Mouse (Mus musculus): ENCODE measurements at regions not wholly inside any gene's neighbourhood (a gene's known extent, or its start where the extent isn't known, plus 50 kb on each side); places are given as distances from the start of the nearest gene placed in this dataset.
A peak's percentile ranks its signal among the peaks of the same experiment; 100 is the strongest.

- no peak for ATAC-seq (replicated peaks in 1 of 2; ENCODE audit: insufficient read depth in 1 of 2, low FRiP score in 2 of 2, low TSS enrichment in 1 of 2, low read depth in 1 of 2, poor library complexity in 2 of 2, severe bottlenecking in 2 of 2)
These were observed 167.6 kb upstream of the Csf3r start for GRCm38 (mm10) chr4:125856781-125857180.

- ATAC-seq (replicated peaks in 1 of 2; ENCODE audit: insufficient read depth in 1 of 2, low FRiP score in 2 of 2, low TSS enrichment in 1 of 2, low read depth in 1 of 2, poor library complexity in 2 of 2, severe bottlenecking in 2 of 2), result no peak
These were observed 159.3 kb upstream of the Csf3r start for GRCm38 (mm10) chr4:125865057-125865456.

GRCm38 (mm10) chr4:125865728-125866127 lies 158.6 kb upstream of the Csf3r start:
- no peak for ATAC-seq (replicated peaks in 1 of 2; ENCODE audit: insufficient read depth in 1 of 2, low FRiP score in 2 of 2, low TSS enrichment in 1 of 2, low read depth in 1 of 2, poor library complexity in 2 of 2, severe bottlenecking in 2 of 2)

GRCm38 (mm10) chr4:125871211-125871610 lies 153.1 kb upstream of the Csf3r start:
- no peak for ATAC-seq (replicated peaks in 1 of 2; ENCODE audit: insufficient read depth in 1 of 2, low FRiP score in 2 of 2, low TSS enrichment in 1 of 2, low read depth in 1 of 2, poor library complexity in 2 of 2, severe bottlenecking in 2 of 2)

GRCm38 (mm10) chr4:125880028-125880427 lies 144.3 kb upstream of the Csf3r start:
- no peak for ATAC-seq (replicated peaks in 1 of 2; ENCODE audit: insufficient read depth in 1 of 2, low FRiP score in 2 of 2, low TSS enrichment in 1 of 2, low read depth in 1 of 2, poor library complexity in 2 of 2, severe bottlenecking in 2 of 2)

- ATAC-seq (replicated peaks in 1 of 2; ENCODE audit: insufficient read depth in 1 of 2, low FRiP score in 2 of 2, low TSS enrichment in 1 of 2, low read depth in 1 of 2, poor library complexity in 2 of 2, severe bottlenecking in 2 of 2), result no peak
These were observed 141.8 kb upstream of the Csf3r start for GRCm38 (mm10) chr4:125882531-125882930.

GRCm38 (mm10) chr4:125890510-125890909 lies 133.8 kb upstream of the Csf3r start:
- ATAC-seq (replicated peaks in 1 of 2; ENCODE audit: insufficient read depth in 1 of 2, low FRiP score in 2 of 2, low TSS enrichment in 1 of 2, low read depth in 1 of 2, poor library complexity in 2 of 2, severe bottlenecking in 2 of 2), result no peak

GRCm38 (mm10) chr4:125893139-125893538 lies 131.2 kb upstream of the Csf3r start:
- ATAC-seq (replicated peaks in 1 of 2; ENCODE audit: insufficient read depth in 1 of 2, low FRiP score in 2 of 2, low TSS enrichment in 1 of 2, low read depth in 1 of 2, poor library complexity in 2 of 2, severe bottlenecking in 2 of 2), result no peak; a peak in 1 of 4 replicates

- no peak for ATAC-seq (replicated peaks in 1 of 2; ENCODE audit: insufficient read depth in 1 of 2, low FRiP score in 2 of 2, low TSS enrichment in 1 of 2, low read depth in 1 of 2, poor library complexity in 2 of 2, severe bottlenecking in 2 of 2)
These were observed 126.6 kb upstream of the Csf3r start for GRCm38 (mm10) chr4:125897707-125898106.

GRCm38 (mm10) chr4:125898631-125899348 lies 125.6 kb upstream of the Csf3r start:
- no peak for ATAC-seq (replicated peaks in 1 of 2; ENCODE audit: insufficient read depth in 1 of 2, low FRiP score in 2 of 2, low TSS enrichment in 1 of 2, low read depth in 1 of 2, poor library complexity in 2 of 2, severe bottlenecking in 2 of 2)

GRCm38 (mm10) chr4:125901546-125902276 lies 122.6 kb upstream of the Csf3r start:
- ATAC-seq (replicated peaks in 1 of 2; ENCODE audit: insufficient read depth in 1 of 2, low FRiP score in 2 of 2, low TSS enrichment in 1 of 2, low read depth in 1 of 2, poor library complexity in 2 of 2, severe bottlenecking in 2 of 2), result no peak

GRCm38 (mm10) chr4:125906296-125906695 lies 118.1 kb upstream of the Csf3r start:
- ATAC-seq (replicated peaks in 1 of 2; ENCODE audit: insufficient read depth in 1 of 2, low FRiP score in 2 of 2, low TSS enrichment in 1 of 2, low read depth in 1 of 2, poor library complexity in 2 of 2, severe bottlenecking in 2 of 2), result no peak

- no peak for ATAC-seq (replicated peaks in 1 of 2; ENCODE audit: insufficient read depth in 1 of 2, low FRiP score in 2 of 2, low TSS enrichment in 1 of 2, low read depth in 1 of 2, poor library complexity in 2 of 2, severe bottlenecking in 2 of 2)
These were observed 115.4 kb upstream of the Csf3r start for GRCm38 (mm10) chr4:125908901-125909300.

GRCm38 (mm10) chr4:125911541-125912270 lies 112.6 kb upstream of the Csf3r start:
- ATAC-seq (replicated peaks in 1 of 2; ENCODE audit: insufficient read depth in 1 of 2, low FRiP score in 2 of 2, low TSS enrichment in 1 of 2, low read depth in 1 of 2, poor library complexity in 2 of 2, severe bottlenecking in 2 of 2), result no peak

GRCm38 (mm10) chr4:125912444-125913049 lies 111.8 kb upstream of the Csf3r start:
- peak in 1 of 2 experiments; percentile 40; a peak in 1 of 4 replicates for ATAC-seq (replicated peaks in 1 of 2; ENCODE audit: insufficient read depth in 1 of 2, low FRiP score in 2 of 2, low TSS enrichment in 1 of 2, low read depth in 1 of 2, poor library complexity in 2 of 2, severe bottlenecking in 2 of 2)

GRCm38 (mm10) chr4:125915166-125915565 lies 109.2 kb upstream of the Csf3r start:
- no peak for ATAC-seq (replicated peaks in 1 of 2; ENCODE audit: insufficient read depth in 1 of 2, low FRiP score in 2 of 2, low TSS enrichment in 1 of 2, low read depth in 1 of 2, poor library complexity in 2 of 2, severe bottlenecking in 2 of 2)

GRCm38 (mm10) chr4:125917210-125917609 lies 107.1 kb upstream of the Csf3r start:
- no peak for ATAC-seq (replicated peaks in 1 of 2; ENCODE audit: insufficient read depth in 1 of 2, low FRiP score in 2 of 2, low TSS enrichment in 1 of 2, low read depth in 1 of 2, poor library complexity in 2 of 2, severe bottlenecking in 2 of 2)
